Mouse (Mus musculus) megakaryocyte, embryonic 14.5 days (primary cell): ENCODE results near the gene Morf4l1.

ENCODE experiments used
- FLI1 ChIP-seq: IDR thresholded peaks from 2 replicates; pipeline ENCODE4 v1.6.1; 2012; ENCODE audit warnings: low read length, inconsistent platforms, mixed read lengths
- GATA1 ChIP-seq: IDR thresholded peaks from 3 replicates; pipeline ENCODE4 v1.6.1; 2012; ENCODE audit warnings: mixed read lengths, low read length, inconsistent platforms, borderline replicate concordance

- TF ChIP-seq GATA1 (no peak), FLI1 (no peak)
Measured at GRCm38 (mm10) chr9:90100760-90101159, 13.8 kb downstream of the Morf4l1 start.
